Mouse (Mus musculus) ES-E14 (cell line): ENCODE data around the gene Pou6f1.

Experiments used
- CHD2 ChIP-seq: IDR thresholded peaks from 2 replicates; pipeline ENCODE4 v1.6.1; 2014; ENCODE audit warnings: mild to moderate bottlenecking, low read depth, low read length, inconsistent platforms
- HCFC1 ChIP-seq: IDR thresholded peaks from 2 replicates; pipeline ENCODE4 v1.6.1; 2012; ENCODE audit warnings: low read length, inconsistent platforms, borderline replicate concordance; ENCODE audit not compliant: insufficient read depth
- MAFK ChIP-seq: IDR thresholded peaks from 2 replicates; pipeline ENCODE4 v1.6.1; 2014; ENCODE audit warnings: mild to moderate bottlenecking, low read depth, low read length, inconsistent platforms; ENCODE audit not compliant: insufficient read depth
- ZC3H11A ChIP-seq: IDR thresholded peaks from 2 replicates; pipeline ENCODE4 v1.6.1; 2012; ENCODE audit warnings: low read depth, mild to moderate bottlenecking, inconsistent platforms, low read length, borderline replicate concordance
- ZNF384 ChIP-seq: IDR thresholded peaks from 2 replicates; pipeline ENCODE4 v1.6.1; 2012; ENCODE audit warnings: low read depth, low read length, inconsistent platforms

DNA sequence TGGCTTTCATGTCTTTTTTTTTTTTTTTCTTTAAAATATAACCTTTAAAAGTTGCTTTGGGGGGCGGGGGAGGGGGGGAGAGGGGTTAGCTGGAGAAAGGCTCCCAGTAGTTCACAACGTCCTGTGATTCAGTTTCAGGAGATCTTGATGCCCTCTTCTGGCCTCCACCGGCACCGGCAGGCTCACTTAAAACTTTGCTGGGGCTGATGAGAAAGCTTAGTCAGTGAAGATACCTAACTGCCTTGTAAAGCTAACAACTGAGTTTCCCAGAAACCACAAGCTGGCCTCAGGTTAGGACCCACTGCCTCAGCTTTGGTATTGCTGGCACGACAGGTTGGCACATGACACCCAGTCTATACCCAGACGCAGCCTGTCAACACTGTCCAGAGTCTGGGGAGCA lies 37.9 kb upstream of the Pou6f1 start:
- TF ChIP-seq HCFC1 (no peak), ZNF384 (no peak), CHD2 (no peak), MAFK (no peak), ZC3H11A (no peak)
